Mouse (Mus musculus) brain, embryonic 14.5 days (tissue): ENCODE measurements around the gene Fstl3.

ENCODE experiments used
- CTCF ChIP-seq: fragments of 200-500 bp; IDR thresholded peaks from 2 replicates; pipeline ENCODE4 v1.5.1; 2012; ENCODE audit warnings: inconsistent platforms, mild to moderate bottlenecking, moderate library complexity, borderline replicate concordance; ENCODE audit not compliant: insufficient read depth, insufficient read length; ENCODE audit errors: extremely low read depth
- POLR2A ChIP-seq: fragments of 200-500 bp; IDR thresholded peaks from 2 replicates; pipeline ENCODE4 v1.6.1; 2012; ENCODE audit warnings: mild to moderate bottlenecking, inconsistent platforms, borderline replicate concordance; ENCODE audit not compliant: poor library complexity, insufficient read depth, insufficient read length, severe bottlenecking; ENCODE audit errors: extremely low read depth

DNA sequence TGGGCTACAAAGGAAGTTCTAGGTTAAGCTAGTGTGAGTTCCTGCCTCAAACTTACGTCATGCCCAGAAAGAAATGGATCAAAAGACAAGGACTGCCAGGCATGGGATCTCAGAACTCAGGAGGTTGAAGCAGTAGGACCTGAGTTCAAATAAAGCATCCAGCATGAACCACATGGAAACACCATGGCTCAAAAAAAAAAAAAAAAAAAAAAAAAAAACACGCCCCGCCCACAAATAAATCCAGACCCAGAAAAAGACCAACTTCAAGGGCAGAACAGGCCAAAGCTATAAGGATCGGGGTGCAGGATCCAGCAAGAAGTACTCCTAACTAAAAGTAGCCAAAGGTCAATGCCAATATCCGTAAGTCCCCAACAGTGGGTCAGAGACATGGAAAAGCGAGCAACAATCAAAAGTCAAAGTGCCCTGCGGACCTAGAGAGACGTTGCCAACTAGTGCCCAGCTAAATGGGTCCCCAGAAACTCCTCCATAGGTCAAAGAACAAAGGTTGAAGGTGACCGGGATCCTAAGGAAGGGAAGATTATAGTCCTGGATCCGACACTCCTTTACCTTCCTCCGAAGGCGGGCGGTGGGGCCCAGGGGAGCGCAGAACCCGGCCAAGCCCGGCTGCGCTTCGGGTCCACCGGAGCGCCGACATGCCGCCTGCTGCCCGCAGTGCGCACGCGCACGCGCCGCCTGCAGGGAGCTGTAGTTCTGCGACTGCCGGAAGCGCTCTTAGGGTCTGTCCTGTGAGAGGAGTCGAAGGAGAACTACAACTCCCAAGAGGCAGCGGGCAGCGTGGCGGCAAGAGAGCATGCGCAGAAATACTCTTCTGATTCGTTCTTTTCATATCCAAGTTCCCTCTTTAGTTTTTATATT, 30.9 kb upstream of the Fstl3 start, which contains the start of gene Polrmt:
- TF ChIP-seq POLR2A: peak; percentile 90
- TF ChIP-seq CTCF: peak; percentile 40; the same call in 1 of the 2 replicates
